Mouse (Mus musculus): ENCODE results near the gene Gm49450.
"Not testable (repeated sequence)": the region's sequence is repeated elsewhere in the genome, so short reads cannot be mapped to it uniquely, and the experiment has no call there.

Gene Gm49450

DNA sequence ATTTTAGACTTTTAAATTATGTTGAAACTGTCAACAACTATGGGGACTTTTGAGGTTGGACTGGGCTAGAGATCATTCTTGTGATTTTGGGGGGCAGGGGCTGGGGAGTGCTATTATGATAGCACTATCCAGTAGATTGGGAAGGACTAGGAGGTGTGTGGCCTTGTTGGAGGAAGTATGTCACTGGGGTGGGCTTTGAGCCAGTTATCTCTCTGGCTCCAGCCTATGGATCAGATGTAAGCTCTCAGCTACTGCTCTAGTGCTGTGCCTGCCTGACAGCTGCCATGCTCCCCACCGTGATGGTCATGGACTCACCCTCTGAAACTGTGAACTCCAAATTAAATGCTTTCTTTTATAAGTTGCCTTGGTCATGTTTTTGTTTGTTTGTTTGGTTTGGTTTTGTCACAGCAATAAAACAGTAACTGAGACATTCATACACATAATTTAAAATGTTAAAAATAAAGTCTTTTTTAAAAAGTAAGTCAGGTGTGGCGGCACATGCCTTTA lies 30.3 kb downstream of the Gm49450 start:
- DNase-seq, result no peak

DNA sequence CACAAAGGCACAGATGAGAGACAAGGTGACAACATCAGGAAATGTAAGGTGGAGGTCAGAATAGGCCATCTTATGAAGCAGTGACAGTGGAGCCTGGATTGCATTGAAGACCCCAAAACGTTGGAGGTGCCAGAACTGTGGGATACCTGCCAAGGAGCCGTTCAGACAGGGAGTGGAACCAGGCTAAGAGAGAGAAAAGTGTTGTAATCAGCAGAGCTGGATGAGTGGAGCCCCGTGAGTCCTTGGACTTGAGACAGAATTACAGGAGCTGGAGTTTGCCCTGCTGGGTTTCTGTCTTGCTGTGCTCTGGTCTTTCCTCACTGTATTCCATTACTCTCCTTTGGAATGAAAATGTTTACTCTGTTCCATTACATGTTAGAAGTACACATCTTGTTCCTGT lies 30.8 kb downstream of the Gm49450 start:
- DNase-seq, result no peak

DNA sequence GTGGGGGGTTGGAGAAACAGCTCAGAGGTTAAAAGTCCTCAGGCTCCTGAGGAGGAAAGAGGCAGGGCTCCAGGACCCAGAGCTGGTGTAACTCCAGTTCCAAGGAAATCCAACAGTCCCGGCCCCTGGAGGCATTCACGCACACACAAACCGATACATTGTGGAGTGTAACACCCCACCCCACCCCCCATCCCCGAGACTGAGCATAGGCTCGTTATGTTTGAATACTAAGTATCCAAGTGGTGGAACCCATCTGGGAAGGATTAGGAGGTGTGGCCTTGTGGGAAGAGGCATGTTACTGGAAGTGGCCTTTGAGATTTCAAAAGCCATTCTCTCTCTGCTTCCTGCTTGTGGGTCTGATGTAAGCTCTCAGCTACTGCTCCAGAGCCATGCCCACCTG lies 31.8 kb downstream of the Gm49450 start:
- DNase-seq, result no peak

- DNase-seq, result not testable (repeated sequence)
These were observed 34.9 kb downstream of the Gm49450 start for GRCm38 (mm10) chr15:98918499-98918895.

- DNase-seq, result peak; percentile 99 to 100
These were observed 35.5 kb downstream of the Gm49450 start, which contains the start of gene Lmbr1l for GRCm38 (mm10) chr15:98917538-98918498. Lmbr1l (minus strand) TSS chr15:98918231.

DNA sequence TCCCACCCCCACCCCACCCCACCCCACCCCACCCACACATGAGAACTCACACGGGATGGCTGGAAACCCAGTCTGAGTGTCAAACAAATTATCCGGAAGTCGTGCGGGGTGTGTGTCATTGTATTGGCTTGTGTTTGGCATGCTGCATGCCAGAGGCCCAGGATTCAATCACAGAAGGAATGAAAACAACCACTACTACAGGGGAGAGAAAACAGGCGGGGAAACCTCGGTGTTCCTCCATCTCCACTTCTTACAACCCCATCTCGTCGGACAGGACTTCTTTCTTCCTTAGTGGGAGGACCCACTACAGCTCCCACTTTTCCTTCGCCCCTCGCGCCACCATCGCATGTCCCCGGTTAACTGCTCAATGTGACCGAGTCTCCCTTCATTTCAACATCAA lies 36.3 kb downstream of the Gm49450 start:
- peak in 1 of 2 experiments; percentile 30 for DNase-seq

- no peak for DNase-seq
These were observed 37.3 kb downstream of the Gm49450 start for GRCm38 (mm10) chr15:98916016-98916415.

- DNase-seq, result no peak
These were observed 38.4 kb downstream of the Gm49450 start for GRCm38 (mm10) chr15:98914903-98915302.

DNA sequence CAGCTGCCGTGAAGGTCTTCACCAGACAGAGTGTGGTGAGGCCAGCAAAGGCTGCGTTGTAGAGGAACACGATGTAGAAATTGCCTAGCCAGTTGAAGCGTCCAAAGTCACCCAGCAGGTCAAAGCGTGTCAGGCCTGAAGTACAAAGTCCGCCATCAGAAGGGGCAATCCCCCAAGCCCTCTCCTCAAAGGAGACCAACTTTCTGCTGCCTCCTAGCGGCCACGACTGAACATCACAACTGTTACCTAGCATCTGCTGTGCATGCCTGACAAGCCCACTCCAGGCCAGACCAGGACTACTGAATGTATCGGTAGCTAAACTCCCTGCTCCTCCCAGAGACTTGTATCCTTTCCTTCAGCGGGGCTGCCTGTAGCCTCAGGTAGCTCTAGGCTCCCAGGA lies 48.7 kb downstream of the Gm49450 start:
- peak; percentile 55 to 72 for DNase-seq

GRCm38 (mm10) chr15:98902600-98902999 lies 50.8 kb downstream of the Gm49450 start:
- no peak for DNase-seq

GRCm38 (mm10) chr15:98901530-98901929 lies 51.8 kb downstream of the Gm49450 start:
- no peak for DNase-seq

DNA sequence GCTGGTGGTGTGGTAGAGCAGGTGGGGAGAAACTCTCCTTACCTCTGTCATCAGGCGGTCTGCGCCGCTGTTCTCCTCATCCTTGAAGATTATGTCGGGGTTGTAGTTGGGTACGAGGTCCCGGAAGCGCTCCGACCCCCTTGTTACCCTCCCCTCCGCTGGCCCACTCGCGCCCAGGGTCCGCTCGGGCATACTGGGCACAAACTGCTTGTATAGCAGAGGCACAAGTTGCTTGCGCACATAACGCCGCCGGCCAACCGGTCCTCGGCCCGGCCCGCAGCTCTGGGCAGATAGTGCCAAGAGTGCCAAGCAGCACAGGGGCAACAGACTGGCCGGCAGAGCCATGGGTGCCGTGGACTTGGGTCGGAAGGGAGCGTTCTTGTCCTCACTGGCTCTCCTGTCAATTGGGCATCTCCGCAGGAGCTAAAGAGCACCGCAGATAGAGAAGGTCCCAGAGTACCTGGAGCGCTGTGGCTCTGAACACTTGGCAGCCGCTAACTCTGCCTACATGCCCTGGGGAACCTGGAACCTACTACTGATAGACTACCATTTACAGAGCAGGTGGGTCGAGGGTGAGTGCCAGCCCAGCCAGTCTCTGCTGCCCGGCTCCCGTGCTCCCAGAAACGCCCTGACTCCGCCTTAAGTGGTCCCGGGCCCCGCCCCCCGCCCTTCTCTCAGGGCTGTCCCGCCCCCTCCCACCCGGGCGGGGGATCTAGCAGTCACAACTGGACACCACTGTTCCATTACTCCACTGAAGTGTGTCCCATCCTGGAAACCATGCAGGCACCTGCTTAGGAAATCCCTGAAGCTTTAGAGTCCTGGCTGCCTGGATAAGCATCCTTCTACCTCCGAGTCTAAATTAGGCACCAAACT lies 55.2 kb downstream of the Gm49450 start, which contains the start of gene Dhh:
Dhh (minus strand) TSS at position 613 of the 873 bp plus-strand sequence.
- DNase-seq, result no peak

DNA sequence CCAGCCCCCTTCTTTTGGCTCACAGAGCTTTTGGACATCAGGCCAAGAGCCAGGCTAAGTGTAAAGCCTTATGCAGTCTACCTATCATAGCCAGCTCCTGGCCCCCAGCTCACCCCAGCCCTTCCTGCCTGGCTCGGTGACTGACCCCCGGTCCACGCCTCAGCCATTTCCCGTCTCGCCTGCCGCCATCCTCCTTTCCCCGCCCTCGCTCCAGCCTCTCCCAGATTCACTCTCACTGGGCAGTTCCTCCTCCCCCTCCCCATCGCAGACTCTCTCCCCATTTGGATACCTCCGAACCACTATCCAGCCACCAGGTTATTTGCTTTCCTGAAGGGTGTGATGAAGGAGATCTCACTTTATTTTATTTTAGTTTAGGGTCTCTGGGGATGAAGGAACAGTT lies 55.9 kb downstream of the Gm49450 start:
- DNase-seq, result no peak

DNA sequence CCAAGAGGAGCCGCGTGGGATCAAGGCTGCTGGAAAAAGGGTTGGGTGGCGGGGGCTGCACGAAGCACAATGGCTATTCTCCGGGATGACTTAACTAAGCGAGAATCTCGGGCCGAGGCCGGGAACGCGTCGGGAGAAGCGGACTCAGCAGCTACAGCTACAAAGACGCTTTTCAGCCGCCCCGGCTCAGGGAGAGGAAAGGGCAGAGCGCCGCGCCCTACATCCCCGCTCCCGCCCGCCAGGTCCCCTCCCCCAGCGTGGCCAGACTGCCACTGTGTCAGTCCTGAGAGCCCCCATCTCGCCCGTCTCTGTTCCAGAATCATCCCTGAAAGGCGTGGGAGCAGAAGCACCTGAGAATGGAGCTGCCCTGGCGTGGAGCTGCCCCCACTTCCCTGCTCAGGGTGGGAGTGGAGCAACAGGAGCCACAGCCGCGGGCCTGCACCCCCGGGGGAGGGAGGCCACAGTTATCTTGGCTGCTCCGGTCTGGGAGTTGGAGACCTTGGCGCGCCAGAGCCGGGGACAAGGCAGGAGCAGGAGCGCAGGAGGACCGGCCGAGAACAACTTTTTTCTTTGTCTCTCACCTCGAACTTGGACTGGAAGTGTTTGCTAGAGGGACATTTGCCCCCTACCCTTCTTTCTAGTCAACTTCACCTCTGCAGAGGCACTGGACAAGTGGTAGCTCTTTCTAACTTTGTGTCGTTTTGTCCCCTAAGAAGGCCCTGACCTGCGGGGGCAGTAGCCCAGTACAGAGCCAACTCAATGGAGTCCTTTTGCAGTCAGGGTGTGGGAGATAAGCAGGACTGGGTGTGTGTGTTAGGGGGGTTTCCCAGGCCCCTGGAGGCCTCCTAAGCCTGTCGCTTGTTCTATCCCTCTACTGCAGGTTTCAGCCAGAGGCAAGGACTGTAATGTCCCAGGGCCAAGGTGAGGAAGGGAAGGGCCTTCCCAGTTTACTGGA lies 57.4 kb downstream of the Gm49450 start:
- peak in 1 of 2 experiments; percentile 42 for DNase-seq

GRCm38 (mm10) chr15:98894746-98895634 lies 58.4 kb downstream of the Gm49450 start:
- DNase-seq, result no peak

DNA sequence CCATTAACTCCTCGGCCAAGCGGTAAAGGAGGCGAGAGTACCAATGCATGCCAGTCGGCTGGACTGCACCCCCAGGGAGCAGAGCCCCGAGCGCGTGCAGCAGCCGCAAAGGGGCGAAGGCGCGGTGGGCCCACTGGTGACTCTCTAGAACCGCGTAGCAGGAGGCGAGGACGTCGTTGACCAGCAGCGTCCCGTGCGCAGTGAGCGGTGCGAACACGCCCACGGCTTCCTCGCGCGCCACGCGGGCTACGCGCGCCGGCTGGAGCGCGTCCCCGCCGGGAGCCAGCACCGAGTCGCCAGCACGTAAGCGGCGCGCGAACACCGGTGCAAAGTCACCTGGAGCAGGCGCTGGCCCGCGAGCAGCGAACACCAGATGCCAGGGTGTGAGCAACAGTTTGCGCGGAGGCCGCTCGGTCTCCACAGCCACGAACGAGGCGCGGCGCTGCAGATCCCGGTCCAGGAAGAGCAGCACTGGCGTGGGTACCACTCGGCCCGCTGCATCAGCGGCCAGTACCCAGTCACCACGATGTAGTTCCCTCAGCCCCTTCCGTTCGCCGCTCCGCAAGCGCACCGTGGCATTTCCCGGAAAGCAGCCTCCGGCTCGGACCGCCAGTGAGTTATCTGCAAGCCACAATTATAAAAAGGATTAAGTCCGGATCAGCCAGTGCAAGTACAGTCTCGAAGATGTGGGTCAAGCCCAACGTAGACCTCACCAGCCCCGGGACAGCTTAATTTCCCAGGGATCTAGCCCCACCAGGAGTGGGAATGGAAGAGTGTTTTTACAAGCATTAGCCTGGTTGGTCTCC lies 59.2 kb downstream of the Gm49450 start, which contains the start of gene Rhebl1:
Rhebl1 (minus strand) TSS at position 601 of the 806 bp plus-strand sequence.
- peak; percentile 43 to 55 for DNase-seq

DNA sequence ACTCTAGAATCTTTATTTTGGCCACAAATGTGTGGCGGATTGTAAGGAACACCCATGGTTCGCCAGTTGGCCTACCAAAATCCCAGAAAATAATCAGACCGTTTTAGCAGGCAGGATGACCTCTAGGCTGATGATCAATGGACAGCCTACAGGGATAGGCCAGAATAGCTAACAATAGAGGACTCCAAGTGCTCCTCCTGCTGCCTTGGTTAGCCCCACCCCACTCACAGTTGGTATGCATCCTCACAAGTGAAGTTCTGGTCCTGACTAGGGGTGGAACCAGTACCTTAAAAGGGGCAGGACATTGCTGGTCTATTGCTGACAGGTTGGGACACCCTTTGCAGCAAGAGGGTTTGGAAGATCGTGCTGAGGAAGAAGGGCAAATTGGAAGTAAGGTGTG lies 60.3 kb downstream of the Gm49450 start:
- DNase-seq, result no peak

GRCm38 (mm10) chr15:98891907-98892606 lies 61.3 kb downstream of the Gm49450 start:
- peak; percentile 76 to 82 for DNase-seq

- DNase-seq, result no peak
These were observed 62.1 kb downstream of the Gm49450 start for GRCm38 (mm10) chr15:98891198-98891742.
